Mouse (Mus musculus): ENCODE data around the gene Cmtm5. TPM values are rescaled to one million over a fixed set of nuclear protein-coding genes. Genes with fewer than 3 reads are reported as not detected.

Cmtm5 gene
- polyA plus RNA-seq (2016; fragmentation: Nextera tagmentation; extraction: Ambion mirVana) = not detected in 2 replicates

GRCm38 (mm10) chr14:54935904-54936830 is at the start of gene Cmtm5:
Cmtm5 (plus strand) TSS chr14:54936261.
- Histone ChIP-seq H3K4me1 (no peaks in the 10 kb centered on the region), H3K9ac (no peak within 1 kb of the TSS), H3K27me3 (replicated peaks) (peaks cover 47% of the 10 kb centered on the region), H3K36me3 (no peaks in the 10 kb centered on the region), H3K4me2 (no peak within 1 kb of the TSS), H3K9me3 (replicated peaks) (no peaks in the 10 kb centered on the region), H3K27ac (no peak within 1 kb of the TSS), H3K4me3 (no peak within 1 kb of the TSS)
- 35% methylated on average over 8 of the region's 8 CpGs for WGBS (ENCODE audit: insufficient replicate concordance)
- no peak for ATAC-seq

DNA sequence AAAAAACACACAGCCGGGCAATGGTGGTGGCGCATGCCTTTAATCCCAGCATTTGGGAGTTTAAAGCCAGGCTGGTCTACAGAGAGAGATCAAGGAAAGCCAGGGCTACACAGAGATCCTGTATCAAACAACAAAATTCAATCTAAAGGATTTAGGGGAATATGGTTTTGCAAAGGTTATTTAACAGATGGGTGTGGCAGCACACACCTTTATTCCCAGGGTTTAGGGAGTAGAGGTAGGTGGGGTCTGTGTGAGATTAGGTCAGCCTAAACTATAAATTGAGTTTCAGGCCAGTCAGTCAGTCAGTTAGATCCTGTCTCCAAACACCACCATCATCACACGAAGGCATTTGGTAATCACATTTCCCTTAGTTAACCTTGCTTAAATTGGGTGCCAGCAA is 43.9 kb upstream of the Cmtm5 start, which contains the start of gene Pabpn1:
TSS of gene Pabpn1 (plus strand) at position 301 of the 400 bp plus-strand sequence.
- peak within 1 kb of the TSS; percentile 71 for H3K4me2 ChIP-seq
- 94% methylated on average over 3 of the region's 3 CpGs for WGBS (ENCODE audit: insufficient replicate concordance)
- H3K27ac ChIP-seq = peak within 1 kb of the TSS; percentile 81
- H3K36me3 ChIP-seq = peaks cover 19% of the 10 kb centered on the region
- peaks cover 31% of the 10 kb centered on the region for H3K4me1 ChIP-seq
- no peak for ATAC-seq
- H3K27me3 ChIP-seq (replicated peaks) = no peaks in the 10 kb centered on the region
- H3K9me3 ChIP-seq (replicated peaks) = no peaks in the 10 kb centered on the region
- H3K9ac ChIP-seq = peak within 1 kb of the TSS; percentile 65
- H3K4me3 ChIP-seq = peak within 1 kb of the TSS; percentile 60

- WGBS (ENCODE audit: insufficient replicate concordance) = 2% methylated on average over 38 of the region's 38 CpGs
- peak overlapping the region; percentile 78 for H3K4me2 ChIP-seq
- peak; percentile 99 for ATAC-seq
- H3K27ac ChIP-seq = peak overlapping the region; percentile 88
- H3K4me1 ChIP-seq = peaks cover 31% of the 10 kb centered on the region
- H3K9ac ChIP-seq = peak overlapping the region; percentile 98
- peak overlapping the region; percentile 92 for H3K4me3 ChIP-seq
- no peaks in the 10 kb centered on the region for H3K9me3 ChIP-seq (replicated peaks)
- no peaks in the 10 kb centered on the region for H3K27me3 ChIP-seq (replicated peaks)
- peaks cover 34% of the 10 kb centered on the region for H3K36me3 ChIP-seq
These were observed 42.3 kb upstream of the Cmtm5 start for GRCm38 (mm10) chr14:54893651-54894181.

DNA sequence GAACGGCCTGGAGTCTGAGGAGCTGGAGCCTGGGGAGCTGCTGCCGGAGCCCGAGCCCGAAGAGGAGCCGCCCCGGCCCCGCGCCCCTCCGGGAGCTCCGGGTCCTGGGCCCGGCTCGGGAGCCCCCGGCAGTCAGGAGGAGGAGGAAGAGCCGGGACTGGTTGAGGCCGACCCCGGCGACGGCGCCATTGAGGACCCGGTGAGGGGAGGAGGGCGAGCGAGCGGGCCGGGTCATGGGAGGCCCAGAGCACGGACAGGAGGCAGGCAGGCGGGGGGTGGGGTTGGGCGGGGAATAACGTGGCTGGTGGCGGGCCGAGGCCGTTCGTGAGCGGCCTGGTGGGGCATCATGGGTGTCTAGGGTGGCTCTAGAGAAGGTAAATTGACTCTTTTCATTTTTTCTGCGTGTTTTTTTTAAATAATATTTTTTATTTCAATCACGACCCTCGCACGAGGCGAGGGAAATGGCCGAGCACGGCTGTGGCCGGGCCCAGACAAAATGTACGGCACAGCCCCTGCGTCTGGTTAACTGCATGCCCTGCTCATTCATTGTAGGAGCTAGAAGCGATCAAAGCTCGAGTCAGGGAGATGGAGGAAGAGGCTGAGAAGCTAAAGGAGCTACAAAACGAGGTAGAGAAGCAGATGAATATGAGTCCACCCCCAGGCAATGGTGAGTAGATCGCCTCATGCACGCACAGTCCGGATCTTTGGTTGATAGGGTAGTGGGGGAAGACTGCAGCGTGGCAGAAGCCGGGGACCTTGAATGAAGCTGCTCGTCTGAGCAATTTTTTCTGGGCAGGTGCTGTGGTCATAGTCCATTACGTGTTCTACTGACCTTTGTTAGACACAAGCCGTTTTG is 41.5 kb upstream of the Cmtm5 start:
- Histone ChIP-seq H3K4me2 (peak overlapping the region; percentile 78), H3K9ac (peak overlapping the region; percentile 98), H3K27ac (peak overlapping the region; percentile 88), H3K4me1 (peaks cover 31% of the 10 kb centered on the region), H3K27me3 (replicated peaks) (no peaks in the 10 kb centered on the region), H3K36me3 (peaks cover 39% of the 10 kb centered on the region), H3K9me3 (replicated peaks) (no peaks in the 10 kb centered on the region), H3K4me3 (peak overlapping the region; percentile 92)
- WGBS (ENCODE audit: insufficient replicate concordance) = under 1% methylated on average over 54 of the region's 54 CpGs
- ATAC-seq = peak; percentile 53

DNA sequence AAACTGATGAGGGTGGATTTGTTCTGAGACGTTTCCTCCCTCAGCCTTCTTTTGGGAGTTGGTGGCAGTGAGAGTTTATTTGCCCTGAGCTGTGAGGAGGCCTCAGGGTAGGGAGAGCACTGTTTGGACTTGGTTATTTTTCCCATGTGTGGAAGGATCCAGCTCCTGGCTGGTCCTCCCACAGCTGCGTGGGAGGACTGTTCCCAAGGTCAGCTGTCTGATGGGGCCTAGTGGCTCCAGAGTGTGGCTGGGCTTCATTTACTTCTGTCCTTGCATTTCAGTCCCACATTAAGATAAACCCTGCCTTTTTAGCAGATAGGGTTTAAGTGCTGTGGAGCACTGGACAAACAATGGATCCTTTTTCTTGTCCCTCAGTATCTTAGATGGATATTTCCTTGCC is 38.6 kb upstream of the Cmtm5 start:
- no peaks in the 10 kb centered on the region for H3K9me3 ChIP-seq (replicated peaks)
- H3K9ac ChIP-seq = no peak overlapping the region
- 71% methylated on average over 2 of the region's 2 CpGs for WGBS (ENCODE audit: insufficient replicate concordance)
- H3K4me2 ChIP-seq = no peak overlapping the region
- H3K27ac ChIP-seq = no peak overlapping the region
- ATAC-seq = no peak
- peaks cover 27% of the 10 kb centered on the region for H3K4me1 ChIP-seq
- peaks cover 39% of the 10 kb centered on the region for H3K36me3 ChIP-seq
- no peaks in the 10 kb centered on the region for H3K27me3 ChIP-seq (replicated peaks)
- H3K4me3 ChIP-seq = no peak overlapping the region

DNA sequence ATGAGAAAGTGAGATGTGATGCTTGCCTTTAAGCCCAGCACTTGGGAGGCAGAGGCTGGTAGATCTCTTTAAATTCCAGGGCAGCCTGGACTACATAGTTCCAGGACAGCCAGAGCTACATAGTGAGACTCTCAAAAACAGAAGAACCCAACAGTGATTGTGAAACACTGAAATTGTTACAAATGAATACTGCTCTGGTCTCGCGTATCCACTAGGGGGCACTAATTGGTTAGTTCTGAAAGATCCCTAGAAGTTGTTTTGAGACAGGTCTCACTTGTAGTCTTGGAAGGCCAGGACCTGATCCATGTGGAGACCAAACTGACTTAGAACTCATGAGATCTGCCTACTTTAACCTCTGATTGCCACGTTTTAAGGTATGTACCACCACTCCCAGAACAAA is 35.7 kb upstream of the Cmtm5 start:
- H3K36me3 ChIP-seq = peaks cover 38% of the 10 kb centered on the region
- 0 out of 2 replicates have a peak, but pooled peaks have one; percentile 34 for ATAC-seq
- no peaks in the 10 kb centered on the region for H3K9me3 ChIP-seq (replicated peaks)
- no peak overlapping the region for H3K9ac ChIP-seq
- H3K4me1 ChIP-seq = peaks cover 12% of the 10 kb centered on the region
- H3K27me3 ChIP-seq (replicated peaks) = no peaks in the 10 kb centered on the region
- no peak overlapping the region for H3K27ac ChIP-seq
- 1% methylated on average over 3 of the region's 3 CpGs for WGBS (ENCODE audit: insufficient replicate concordance)
- H3K4me3 ChIP-seq = no peak overlapping the region
- H3K4me2 ChIP-seq = no peak overlapping the region

- H3K9me3 ChIP-seq (replicated peaks) = no peaks in the 10 kb centered on the region
- H3K36me3 ChIP-seq = peaks cover 10% of the 10 kb centered on the region; the same call in 1 of the 2 replicates
- H3K4me2 ChIP-seq = no peak overlapping the region
- WGBS (ENCODE audit: insufficient replicate concordance) = 78% methylated on average over 4 of the region's 4 CpGs
- no peak overlapping the region for H3K27ac ChIP-seq
- H3K27me3 ChIP-seq (replicated peaks) = no peaks in the 10 kb centered on the region; the same call in 1 of the 2 replicates
- H3K4me3 ChIP-seq = no peak overlapping the region
- ATAC-seq = no peak
- H3K9ac ChIP-seq = no peak overlapping the region
- no peaks in the 10 kb centered on the region for H3K4me1 ChIP-seq
These were observed 32.4 kb upstream of the Cmtm5 start for GRCm38 (mm10) chr14:54903641-54904040.

- 43% methylated on average over 7 of the region's 7 CpGs for WGBS (ENCODE audit: insufficient replicate concordance)
- ATAC-seq = no peak
- Histone ChIP-seq H3K4me1 (peaks cover 12% of the 10 kb centered on the region), H3K27ac (no peak overlapping the region), H3K4me2 (no peak overlapping the region), H3K36me3 (peaks cover 5% of the 10 kb centered on the region; the same call in 1 of the 2 replicates), H3K4me3 (no peak overlapping the region), H3K9ac (no peak overlapping the region), H3K27me3 (replicated peaks) (peaks cover 45% of the 10 kb centered on the region), H3K9me3 (replicated peaks) (no peaks in the 10 kb centered on the region)
These were observed 27.4 kb upstream of the Cmtm5 start for GRCm38 (mm10) chr14:54908682-54909081.

DNA sequence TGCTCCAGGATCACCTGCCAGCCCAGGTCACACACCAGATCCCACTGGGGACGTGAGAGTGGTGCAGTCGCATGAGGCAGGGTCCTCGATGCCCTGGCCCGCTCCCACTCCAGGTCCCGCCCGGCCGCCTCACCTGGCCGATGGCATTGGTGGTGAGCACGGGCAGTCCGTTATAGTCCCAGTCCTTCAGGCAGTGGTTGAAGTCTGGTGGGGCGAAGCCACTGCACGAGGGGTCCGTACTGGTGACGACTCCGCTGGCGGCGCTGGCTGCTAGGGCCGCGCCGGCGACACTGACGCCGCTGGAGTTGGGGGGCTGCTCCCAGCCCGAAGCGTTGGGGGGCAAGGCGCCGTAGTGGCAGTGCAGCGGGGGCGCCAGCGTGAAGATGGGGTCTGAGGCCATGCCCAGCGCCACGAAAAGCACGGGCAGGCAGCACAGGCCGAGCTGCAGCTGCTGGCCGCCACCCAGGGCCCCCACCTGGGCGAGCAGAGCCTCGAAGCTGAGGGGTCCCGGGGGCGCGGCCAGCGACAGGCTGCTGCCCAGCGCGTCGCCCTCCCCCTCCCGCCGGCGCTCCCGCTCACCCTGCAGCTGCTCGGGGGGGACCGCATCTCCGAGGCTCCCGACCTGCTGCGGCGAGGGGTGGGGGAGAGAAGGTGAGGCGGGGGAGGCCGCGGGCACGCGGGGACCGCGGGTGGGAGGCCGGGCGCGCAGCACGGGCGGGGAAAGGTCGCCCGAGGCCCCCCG is 23.8 kb upstream of the Cmtm5 start:
- peaks cover 1% of the 10 kb centered on the region; the same call in 1 of the 2 replicates for H3K36me3 ChIP-seq
- H3K27me3 ChIP-seq (replicated peaks) = peaks cover 75% of the 10 kb centered on the region
- no peaks in the 10 kb centered on the region for H3K9me3 ChIP-seq (replicated peaks)
- H3K4me2 ChIP-seq = peak overlapping the region; percentile 82
- H3K9ac ChIP-seq = peak overlapping the region; percentile 59
- peak overlapping the region; percentile 62 for H3K4me3 ChIP-seq
- no peak overlapping the region for H3K27ac ChIP-seq
- peaks cover 12% of the 10 kb centered on the region for H3K4me1 ChIP-seq
- WGBS (ENCODE audit: insufficient replicate concordance) = 6% methylated on average over 45 of the region's 69 CpGs
- ATAC-seq = no peak

- peak within 1 kb of the TSS; percentile 82 for H3K4me2 ChIP-seq
- H3K9ac ChIP-seq = peak within 1 kb of the TSS; percentile 59
- H3K27me3 ChIP-seq (replicated peaks) = peaks cover 78% of the 10 kb centered on the region
- no peaks in the 10 kb centered on the region for H3K9me3 ChIP-seq (replicated peaks)
- no peaks in the 10 kb centered on the region for H3K36me3 ChIP-seq
- H3K4me1 ChIP-seq = peaks cover 12% of the 10 kb centered on the region
- 0 out of 2 replicates have a peak, but pooled peaks have one; percentile 32 for ATAC-seq
- peak within 1 kb of the TSS; percentile 62 for H3K4me3 ChIP-seq
- 2% methylated on average over 28 of the region's 28 CpGs for WGBS (ENCODE audit: insufficient replicate concordance)
- no peak within 1 kb of the TSS for H3K27ac ChIP-seq
These were observed 23.2 kb upstream of the Cmtm5 start, which contains the start of gene Slc22a17 for GRCm38 (mm10) chr14:54912886-54913285. Slc22a17 (minus strand) TSS chr14:54913132.

DNA sequence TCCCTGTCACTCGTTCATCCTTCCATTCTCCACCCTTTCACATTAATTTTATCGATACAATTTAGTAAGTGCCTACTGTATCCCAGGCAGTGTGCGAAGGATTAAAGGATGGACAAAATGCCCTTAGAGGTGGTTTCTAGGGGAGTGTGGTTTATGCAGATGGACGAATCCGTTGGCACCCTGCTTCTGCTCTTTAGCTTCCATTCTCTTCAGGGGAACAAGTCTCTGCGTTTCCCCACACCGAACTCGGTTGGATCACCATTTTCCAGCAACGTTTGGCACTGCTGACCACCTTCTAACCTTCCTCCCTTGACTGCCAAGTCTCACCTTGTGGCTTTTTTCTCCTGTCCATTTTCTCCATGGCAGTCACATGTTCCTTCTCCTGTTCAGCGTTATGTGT is 22.7 kb upstream of the Cmtm5 start:
- Histone ChIP-seq H3K4me1 (peaks cover 12% of the 10 kb centered on the region), H3K4me2 (peak overlapping the region; percentile 82), H3K9ac (no peak overlapping the region), H3K27me3 (replicated peaks) (peaks cover 78% of the 10 kb centered on the region), H3K4me3 (peak overlapping the region; percentile 62), H3K36me3 (no peaks in the 10 kb centered on the region), H3K27ac (no peak overlapping the region), H3K9me3 (replicated peaks) (no peaks in the 10 kb centered on the region)
- no peak for ATAC-seq
- 19% methylated on average over 10 of the region's 10 CpGs for WGBS (ENCODE audit: insufficient replicate concordance)

All from liver, embryonic 12.5 days (tissue).